Mouse (Mus musculus): Measurements from ENCODE around the gene Anxa11. TPM values are rescaled to one million over a fixed set of nuclear protein-coding genes. Genes with fewer than 3 reads are reported as not detected.
"Not testable (repeated sequence)": the region's sequence is repeated elsewhere in the genome, so short reads cannot be mapped to it uniquely, and the experiment has no call there.

Gene Anxa11
- total RNA-seq, 2 experiments from 2014 or later, result 100 to 102 TPM

DNA sequence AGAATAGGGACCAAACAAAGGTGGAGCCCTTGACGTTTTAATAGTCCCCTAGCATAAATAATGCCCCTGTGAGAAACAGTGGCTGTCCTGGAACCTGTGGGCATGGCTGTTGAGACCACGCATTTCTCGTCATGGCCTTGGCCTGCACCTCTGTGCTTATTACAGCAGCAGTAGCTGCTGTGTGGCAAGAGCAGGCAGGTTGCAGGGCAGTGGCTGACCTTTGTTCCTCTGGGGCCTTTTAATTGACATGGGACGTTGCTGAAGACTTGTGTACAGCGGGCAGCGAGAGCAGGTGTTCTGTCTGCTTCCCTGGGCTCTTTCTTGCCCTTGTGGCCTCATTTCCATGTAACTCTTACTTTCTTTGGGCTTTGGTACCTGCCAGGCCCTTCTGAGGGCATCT is 25.9 kb downstream of the Anxa11 start:
- DNase-seq (ENCODE audit: low spot score), result no peak

DNA sequence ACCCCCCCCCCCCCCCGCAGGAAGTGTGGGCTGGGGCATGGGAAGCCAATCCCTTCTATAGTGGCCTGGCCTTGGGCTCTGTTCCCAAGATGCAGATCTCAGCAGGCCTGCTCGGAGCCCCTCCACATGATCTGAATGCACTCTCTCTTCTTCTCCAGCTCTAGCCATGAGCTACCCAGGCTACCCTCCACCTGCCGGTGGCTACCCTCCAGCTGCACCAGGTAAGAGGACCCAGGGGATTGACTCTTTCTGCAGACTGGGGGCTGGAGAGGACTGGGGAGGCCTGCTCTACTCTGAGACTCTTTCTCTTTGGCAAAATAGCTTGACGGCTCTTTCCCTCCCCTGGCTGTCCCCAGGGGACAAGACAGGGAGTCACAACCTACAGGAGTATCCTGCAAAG is 26.8 kb downstream of the Anxa11 start:
- no peak for DNase-seq (ENCODE audit: low spot score)

DNA sequence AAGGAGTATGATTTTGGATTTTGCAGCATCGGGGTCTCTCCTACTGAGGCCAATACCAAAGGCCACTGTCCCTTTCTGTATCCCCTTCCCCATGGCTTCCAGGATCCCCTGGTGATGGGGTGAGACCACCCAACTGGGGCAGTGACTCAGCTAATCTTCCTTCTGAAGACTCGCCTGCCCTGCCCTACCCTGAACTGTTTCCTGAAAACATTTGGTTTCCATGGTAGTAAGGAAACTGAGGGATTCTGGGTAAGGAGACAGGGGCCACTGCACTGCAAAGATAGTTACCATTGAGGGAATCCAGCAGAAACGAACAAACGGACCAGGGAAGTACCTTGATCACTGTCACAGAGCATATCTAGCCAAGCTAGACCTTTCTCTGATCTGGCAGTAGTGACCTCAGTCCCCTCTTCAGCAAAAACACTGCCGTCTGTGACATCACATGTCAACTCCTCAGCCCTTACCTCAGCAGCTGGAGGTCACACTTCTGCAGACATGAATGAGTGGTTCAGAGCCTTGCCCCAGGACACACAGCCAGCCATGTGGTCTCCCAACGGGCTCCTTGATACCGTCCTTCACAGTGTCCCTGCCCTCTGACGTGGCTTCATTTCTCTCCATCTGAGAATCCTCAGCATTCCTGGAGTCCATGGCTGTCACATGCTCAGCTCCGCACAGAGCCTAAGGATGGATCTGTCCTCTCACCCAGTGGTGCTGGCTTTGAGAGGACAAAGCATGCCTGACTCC is 27.4 kb downstream of the Anxa11 start:
- no peak for DNase-seq (ENCODE audit: low spot score)

DNA sequence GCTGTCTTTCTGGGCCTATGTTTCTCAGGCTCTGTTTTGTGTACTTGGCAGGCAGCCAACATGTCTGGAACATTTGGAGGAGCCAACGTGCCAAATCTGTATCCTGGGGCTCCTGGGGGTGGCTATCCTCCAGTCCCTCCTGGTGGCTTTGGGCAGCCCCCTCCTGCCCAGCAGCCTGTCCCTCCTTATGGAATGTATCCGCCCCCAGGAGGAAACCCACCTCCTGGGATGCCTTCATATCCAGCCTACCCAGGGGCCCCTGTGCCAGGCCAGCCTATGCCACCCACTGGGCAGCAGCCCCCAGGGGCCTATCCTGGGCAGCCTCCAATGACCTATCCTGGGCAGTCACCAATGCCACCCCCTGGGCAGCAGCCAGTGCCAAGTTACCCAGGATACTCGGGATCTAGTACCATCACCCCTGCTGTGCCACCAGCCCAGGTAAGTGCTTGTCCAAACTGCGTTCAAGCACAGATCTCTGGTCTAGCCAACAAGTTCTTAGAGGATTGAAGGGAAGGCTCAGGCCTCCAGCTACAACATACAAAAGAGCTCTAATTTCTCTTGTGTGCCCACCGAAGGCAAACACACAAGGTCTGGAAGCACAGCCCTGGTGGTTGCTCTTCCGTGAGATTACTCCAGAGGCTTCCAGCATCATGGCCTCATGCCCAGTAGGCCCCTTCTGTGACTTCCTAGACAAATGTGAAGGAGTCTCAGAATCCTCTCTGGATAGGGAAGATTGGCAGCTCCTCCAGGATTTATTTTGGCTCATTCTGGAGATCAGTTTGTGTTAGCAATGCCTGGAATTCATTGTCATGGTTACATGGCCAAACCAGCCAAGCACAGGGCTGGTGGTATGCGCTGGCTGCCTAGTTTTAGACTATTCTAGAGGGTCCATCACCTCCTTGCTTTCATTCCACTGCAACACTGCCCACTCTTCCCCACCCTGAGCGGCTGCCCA is 30.8 kb downstream of the Anxa11 start:
- no peak for DNase-seq (ENCODE audit: low spot score)

DNA sequence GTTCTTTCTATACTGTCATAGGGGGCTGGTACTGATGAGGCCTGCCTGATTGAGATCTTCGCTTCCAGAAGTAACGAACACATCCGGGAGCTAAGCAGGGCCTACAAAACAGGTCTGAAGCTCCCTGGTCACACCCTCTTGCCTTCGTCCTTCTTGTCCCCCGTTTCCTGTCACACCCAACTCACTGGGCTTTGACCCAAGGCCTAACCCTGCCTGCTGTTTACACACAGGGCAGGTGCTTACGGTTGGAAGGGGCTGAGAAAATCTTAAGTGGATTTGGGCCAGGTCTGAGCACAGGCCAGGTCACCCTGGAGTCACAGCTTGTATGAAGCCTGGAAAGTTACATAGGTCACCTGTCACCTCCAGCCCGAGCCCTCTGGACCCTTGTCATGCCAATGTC is 34.7 kb downstream of the Anxa11 start:
- not testable (repeated sequence) for DNase-seq (ENCODE audit: low spot score)

DNA sequence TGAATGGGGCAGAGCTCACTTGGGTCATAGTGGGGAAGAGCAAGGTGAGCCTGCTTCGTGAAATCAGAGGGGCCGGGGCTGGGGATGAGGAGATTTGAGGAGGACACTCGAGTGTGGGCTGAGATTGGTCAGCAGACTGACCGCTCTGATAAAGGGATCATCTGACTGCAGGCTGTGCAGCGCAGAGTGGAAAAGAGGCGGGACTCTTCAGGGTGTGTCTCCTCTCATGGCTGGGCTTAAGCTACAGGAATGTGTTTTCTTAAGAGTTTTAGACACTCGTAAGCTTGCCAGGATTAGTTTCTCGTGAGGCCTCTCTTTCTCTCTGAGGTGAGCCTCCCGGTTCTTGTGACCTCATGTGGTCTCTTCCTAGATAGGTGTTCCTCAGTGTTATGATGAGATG is 39.8 kb downstream of the Anxa11 start:
- DNase-seq (ENCODE audit: low spot score), result not testable (repeated sequence)

DNA sequence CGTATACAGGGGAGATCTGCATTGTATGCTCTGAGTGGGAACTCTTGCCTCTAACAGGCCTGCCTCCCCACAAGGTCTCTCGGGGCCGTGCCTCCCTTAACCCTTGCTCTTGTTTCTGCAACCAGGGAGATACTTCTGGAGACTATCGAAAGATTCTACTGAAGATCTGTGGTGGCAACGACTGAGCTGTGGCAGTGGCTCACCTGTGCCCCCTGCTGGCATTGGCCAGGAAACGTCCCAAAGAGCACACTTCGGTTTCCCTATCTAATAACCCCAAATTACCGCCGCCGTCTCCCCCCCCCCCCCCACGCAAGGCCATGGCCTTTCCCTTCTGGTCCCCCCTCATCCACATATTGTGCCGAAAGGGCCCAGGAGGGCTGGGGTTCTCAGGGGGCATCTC is 43.9 kb downstream of the Anxa11 start:
- not testable (repeated sequence) for DNase-seq (ENCODE audit: low spot score)

DNA sequence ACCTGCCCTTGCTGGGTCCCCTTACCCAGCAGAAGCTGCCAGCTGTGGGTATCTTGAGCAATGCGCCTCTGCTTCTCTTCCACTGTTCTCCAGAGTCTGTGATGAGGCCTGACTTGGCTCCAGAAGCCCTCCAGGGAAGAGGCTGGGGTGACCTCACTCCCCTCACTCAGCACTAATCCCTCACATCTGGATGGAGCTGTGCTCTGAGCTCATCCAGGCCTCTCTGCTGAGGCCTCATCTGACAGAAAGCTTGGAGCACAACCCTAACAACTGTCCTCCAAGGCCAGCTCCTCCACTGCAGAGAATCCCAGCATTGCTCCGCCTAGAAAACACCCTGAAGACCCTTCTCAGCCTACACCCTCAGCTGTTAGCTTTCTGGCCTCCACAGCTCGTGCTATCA is 52.6 kb downstream of the Anxa11 start:
- not testable (repeated sequence) for DNase-seq (ENCODE audit: low spot score)

DNA sequence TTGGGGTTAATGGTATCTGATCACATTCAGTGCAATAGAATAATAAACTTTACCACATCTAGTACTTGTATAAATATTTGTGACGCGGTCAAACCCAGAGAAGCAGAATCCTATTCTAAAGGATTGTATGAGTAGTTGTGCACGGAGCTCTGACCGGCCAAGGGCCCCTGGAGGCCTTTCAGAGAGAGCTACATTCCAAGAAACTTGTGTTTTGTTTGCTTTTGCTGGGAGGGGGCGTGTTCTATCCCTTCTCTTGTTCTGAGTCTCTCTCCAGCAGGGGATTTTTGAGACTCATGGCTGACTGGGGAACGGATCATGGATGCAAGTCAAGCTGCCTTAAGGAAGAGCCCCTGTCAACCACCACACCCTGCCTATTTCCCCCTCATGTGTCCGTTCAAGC is 53.7 kb downstream of the Anxa11 start:
- DNase-seq (ENCODE audit: low spot score), result not testable (repeated sequence)

DNA sequence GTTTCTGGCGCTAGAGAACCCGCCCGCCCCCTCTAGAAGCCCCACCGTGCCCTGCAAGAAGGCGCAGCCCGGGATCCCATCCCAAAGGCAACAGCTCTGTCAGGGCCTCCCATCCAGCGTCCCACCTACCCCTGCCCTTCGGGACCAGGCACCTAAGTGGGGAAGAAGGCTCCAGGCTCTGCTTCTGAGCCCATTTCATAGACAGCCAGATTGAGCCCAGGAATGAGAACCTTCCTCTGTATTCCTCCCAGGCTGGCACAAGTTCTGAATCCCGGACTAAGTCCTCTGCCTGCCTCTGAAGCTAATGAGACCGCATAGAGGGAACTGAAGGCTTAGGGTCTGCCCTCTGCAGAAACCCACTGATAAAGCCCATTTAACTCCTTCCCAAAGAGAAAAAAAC is 61.0 kb downstream of the Anxa11 start, which contains the start of gene Plac9a:
Gene Plac9a, minus strand, starts transcription at position 101 of the 400 bp plus-strand sequence.
- DNase-seq (ENCODE audit: low spot score), result not testable (repeated sequence)

DNA sequence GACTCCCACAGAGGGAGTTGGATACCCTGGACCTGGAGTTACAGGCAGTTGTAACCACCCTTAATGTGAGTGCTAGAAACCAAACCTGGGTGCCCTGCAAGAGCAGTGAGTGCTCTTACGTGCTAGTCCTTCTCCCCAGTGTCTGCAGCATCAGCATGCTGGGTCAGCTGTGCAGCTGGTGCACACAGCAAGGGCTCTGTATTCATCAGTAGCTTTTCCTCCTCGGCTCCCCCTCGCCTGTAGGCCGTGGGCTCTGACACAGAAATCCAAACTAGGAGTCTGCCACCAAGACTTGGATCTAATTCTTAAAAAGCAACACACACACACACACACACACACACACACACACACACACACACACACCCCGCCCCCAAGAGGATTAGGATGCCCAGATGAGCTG is 63.3 kb downstream of the Anxa11 start:
- not testable (repeated sequence) for DNase-seq (ENCODE audit: low spot score)

DNA sequence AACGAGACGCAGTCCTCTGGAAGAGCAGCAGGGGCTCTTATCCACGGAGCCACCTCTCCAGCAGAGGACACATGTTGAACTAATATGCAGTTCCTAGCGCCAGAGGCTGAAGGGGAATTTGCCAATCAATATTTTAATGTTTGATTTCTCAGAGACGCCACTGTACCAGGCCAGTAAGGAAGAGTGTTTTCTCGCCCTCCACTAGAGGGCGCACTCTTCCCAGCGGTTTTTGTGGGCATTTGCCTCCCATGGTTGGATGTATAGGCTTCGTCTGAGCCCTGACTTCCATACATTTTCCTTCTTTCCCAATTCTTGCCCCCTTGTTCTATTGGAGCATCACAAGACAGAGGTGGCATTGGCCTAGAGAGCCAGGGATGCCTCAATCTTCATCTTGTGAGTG is 65.3 kb downstream of the Anxa11 start:
- not testable (repeated sequence) for DNase-seq (ENCODE audit: low spot score)

DNA sequence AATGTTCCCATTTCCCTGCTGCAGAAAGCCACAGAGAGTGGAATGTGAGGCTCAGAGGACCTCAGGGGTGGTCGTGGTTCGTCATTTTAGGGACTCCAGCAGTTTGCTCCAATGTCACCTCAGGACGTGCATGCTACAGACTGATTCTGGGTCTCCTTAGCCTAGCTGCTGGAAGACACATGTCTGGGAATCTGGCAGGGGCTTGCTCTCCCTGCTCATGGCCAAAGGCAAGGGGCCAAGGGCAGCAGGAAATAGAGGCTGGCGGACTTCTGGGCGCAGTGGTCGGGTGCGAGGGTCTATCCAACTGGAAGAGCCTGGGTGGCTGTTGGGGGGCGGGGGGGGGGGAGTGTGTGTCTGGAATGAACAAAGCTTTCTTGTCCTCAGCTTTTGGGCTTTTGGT is 67.0 kb downstream of the Anxa11 start:
- not testable (repeated sequence) for DNase-seq (ENCODE audit: low spot score)

DNA sequence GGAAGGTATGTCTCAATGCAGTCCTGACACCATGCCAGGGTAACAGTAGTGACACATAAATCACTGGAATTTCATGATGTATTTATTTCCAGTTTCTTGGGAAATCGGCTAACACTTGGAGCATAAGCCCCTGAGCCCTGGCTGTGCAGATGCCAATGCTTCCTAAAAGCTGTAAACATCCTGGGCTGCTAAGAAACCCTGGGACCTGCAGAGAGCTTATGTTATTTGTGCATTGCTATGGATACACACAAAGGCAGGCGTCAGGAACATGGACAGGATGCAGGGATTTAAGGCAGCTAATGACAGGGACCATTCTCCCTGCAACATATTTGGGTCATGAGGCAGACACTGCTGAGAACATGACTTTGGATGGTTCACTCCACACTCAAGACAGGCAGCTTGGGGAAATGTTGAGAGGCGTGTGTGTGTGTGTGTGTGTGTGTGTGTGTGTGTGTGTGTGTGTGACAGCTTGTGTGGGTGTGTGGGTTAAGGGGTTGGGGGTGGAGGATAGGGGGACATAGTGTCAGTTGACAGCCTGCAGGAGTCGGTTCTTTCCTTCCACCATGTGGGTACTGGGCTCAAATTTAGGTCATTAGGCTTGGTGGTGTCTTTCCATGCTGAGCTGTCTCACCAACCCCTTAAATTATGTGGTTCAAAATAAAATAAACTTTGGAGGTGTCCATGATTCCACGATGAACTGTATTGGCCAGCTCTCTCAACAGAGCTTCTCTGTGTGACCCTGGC is 76.6 kb downstream of the Anxa11 start:
- not testable (repeated sequence) for DNase-seq (ENCODE audit: low spot score)

DNA sequence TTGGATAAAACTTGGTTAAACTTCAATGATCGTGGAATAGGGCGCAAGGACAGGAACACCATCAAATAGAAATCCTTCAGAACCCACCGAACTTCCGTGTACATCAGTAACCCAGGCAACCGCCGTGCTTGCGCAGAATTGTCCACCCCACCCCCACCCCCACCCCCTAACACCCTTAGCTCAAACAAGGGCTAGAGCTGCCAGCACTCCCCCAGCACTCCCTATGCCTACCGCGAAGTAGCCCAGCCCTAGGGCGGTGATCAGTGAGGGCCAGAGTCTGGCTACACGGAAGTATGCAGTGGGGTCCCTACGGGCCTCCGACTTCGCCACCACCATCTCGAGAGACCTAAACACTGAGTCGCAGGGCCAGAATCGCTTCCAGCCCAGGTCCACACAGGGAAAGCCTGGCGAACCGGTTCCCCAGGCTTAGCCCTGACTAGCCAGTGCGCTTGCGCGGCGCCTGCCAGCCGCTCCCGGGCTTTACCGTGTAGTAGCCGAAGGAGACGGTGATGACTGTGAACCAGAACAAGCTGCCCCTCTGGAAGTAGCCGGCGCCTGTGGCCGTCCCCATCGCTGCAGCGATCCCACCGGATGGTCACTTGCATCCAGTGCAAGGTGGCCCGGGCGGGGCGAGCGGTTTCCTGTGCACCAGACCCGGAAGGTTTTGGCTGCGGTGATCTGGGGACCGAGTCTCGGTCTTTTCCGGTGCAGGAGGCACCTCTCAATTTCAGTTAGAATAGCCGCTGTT is 85.0 kb downstream of the Anxa11 start:
- DNase-seq (ENCODE audit: low spot score), result not testable (repeated sequence)

DNA sequence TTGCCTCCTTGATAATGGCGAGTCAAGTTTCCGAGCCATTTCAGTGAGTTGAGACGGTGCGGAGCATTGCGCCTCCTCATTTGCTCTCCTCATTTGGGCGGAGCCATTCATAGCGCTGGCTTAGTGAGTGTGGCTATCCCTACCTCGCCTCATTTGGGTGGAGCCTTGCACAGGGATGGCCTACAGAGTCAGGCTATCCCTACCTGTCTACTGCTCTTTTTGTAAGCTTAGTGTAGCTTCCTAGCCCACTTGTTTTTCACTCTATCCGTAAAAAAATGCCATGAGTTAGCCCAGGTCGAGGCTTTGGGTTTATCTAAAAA is 85.6 kb downstream of the Anxa11 start, which contains the start of gene Tmem254a:
Gene Tmem254a, minus strand, starts transcription at position 111 of the 320 bp plus-strand sequence.
- DNase-seq (ENCODE audit: low spot score), result not testable (repeated sequence)

Small RNA genes within 50 kb of the gene (microRNA-seq; reads per million reads assigned to microRNA genes)
- not detected for gene Gm23701

Other genes with a start within 250 kb of the Anxa11 start
- gene Ppif, start 148.0 kb upstream of the Anxa11 start, total RNA-seq (2021), result 10 to 100 TPM; 27.3 to 33.8 TPM
- gene Zcchc24, start 73.1 kb upstream of the Anxa11 start, total RNA-seq (2021), result 10 to 100 TPM; 53.7 to 60.4 TPM
- gene Plac9a, start 60.9 kb downstream of the Anxa11 start, total RNA-seq (2021), result 1 to 10 TPM; 2.2 to 4.1 TPM
- gene Tmem254a, start 85.5 kb downstream of the Anxa11 start, total RNA-seq (2021), result under 1 TPM; 0.25 to 0.26 TPM
- gene Cphx1, start 96.1 kb downstream of the Anxa11 start, total RNA-seq (2021), result not detected
- gene Duxbl1, start 136.4 kb downstream of the Anxa11 start, total RNA-seq (2021), result not detected
- 10 to 100 TPM in 1 of 2 experiments, 1 to 10 TPM in 1; 8.2 to 16.4 TPM for gene Gm9780, start 200.6 kb downstream of the Anxa11 start, total RNA-seq (2021)
- gene Tmem254c, start 225.2 kb downstream of the Anxa11 start, total RNA-seq (2021), result 1 to 10 TPM in 1 of 2 experiments, under 1 TPM in 1; 0.76 to 1.3 TPM
- not detected for gene Cphx2, start 239.4 kb downstream of the Anxa11 start, total RNA-seq (2021)
- gene Cphx3, start 240.1 kb downstream of the Anxa11 start, total RNA-seq (2021), result not detected

All from gastrocnemius, adult 18-20 months (tissue).